Mouse (Mus musculus) frontal cortex, postnatal 14 days (tissue): ENCODE measurements around the gene Mpzl2.

Experiments used
- DNase-seq, 2 experiments: peaks; one replicate each; pipeline ENCODE4 v3.0.0; 2022; ENCODE audit warnings: low spot score in 2 of 2

Gene Mpzl2

DNA sequence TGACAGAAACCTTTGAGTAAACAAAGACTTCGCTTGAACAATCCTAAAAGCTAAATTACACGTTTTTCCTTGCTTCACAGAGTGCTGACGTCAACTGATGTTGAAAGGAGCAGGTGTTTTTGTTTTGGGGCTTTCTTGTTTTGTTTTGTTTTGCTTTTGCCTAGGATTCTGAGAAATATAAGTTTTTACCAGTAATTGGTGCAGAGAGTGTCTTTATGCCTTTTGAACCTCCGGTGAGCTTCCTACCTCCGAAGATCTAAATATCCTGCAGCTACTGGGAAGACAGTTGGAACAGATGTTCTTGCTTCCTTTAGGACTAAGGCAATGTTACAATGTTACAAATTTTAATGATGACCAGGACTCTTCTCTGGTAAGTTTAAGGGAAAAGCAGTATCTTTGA, at the start of gene Mpzl2:
Mpzl2 (plus strand) TSS at position 301 of the 400 bp plus-strand sequence.
- DNase-seq, result no peak

DNA sequence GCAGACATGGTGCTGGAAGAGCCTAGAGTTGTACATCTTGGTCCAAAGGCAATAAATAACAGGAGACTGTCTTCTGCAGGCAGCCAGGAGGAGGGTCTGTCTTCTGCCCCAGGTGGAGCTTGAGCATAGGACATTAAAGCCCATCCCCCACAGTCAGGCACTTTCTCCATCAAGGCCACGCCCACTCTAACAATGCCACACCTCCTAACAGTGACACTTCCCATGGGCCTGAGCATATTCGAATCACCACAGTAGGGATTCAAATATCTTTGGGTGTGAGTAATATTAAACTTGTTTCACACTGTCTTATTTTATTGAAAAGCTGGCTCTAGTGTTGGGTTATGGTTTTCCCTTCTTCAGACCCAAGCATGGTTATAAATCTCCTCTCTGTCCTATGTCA, 47.8 kb upstream of the Mpzl2 start:
- no peak for DNase-seq

DNA sequence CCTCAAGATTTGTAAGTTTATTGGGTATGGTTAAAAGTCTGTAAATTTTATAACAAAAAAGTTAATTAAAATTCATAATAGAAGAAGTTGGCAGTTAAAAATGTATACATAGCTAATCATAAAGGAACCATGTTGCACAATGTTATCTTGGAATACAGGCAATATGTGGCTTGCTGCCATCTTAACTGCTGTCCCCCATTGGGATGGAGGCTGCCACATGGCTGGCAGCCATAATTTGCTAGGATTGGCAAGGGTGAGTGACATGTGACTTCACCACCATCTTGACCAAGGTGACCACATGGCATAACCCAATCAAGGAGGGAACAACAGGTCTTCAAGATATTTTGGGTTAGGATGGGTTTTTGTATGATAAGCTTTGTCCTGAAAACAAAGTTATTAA, 47.3 kb upstream of the Mpzl2 start:
- DNase-seq, result no peak

DNA sequence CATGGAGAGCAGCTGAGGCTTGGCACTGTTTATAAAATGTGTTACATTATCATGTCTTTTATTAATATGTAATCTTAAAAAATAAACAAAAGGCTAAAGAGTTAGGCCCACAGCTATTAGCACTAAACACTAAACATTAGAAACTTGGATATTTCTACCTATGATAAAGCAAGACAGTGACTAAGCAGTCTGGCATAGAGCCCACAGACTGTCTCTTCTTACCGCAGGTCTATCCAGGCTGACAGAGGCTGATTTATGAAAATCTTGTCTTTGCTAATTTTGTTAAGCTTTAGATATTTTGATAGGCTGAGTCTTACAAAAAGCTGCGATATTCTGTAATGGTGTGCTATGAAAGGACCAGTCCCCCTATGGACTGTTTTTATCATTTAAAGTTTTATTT, 46.3 kb upstream of the Mpzl2 start:
- DNase-seq, result no peak

DNA sequence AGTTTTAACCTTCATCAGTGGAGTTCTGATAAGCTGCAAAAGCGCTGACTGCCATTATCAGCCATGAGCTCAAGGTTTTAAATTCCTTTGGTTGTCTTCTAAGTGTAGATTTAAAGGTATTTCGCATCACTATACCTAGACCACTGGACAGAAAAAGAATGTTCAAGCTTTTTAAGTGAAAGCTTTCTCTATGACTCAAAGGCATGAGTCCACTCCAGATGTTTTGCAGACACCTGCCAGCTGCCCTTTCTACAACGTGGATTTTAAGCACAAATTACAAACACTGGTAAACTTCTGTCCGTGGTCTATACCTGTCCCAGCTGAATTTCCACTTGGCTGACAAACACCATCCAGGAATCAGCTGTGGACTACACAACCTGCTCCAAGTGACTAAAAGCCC, 44.6 kb upstream of the Mpzl2 start:
- no peak for DNase-seq

DNA sequence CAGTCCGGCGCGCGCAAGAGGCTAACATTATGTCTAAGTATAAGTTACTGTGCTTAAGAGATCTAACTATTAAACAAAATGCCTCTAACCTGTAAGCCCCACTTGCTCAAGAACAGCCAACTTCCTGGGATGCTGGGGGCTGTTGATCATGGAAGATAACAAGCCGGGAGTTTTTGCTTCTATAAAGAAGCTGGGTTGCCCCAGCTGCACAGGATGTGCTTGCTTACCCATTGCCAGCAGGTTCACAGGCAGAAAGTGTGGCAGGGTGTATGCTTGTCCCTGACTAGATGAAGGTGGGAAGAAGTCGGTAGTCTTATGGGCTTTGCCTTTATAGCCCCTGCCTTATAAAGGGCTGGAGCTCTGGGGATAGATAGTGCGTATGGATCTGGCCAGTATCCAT, 43.0 kb upstream of the Mpzl2 start:
- DNase-seq, result no peak

DNA sequence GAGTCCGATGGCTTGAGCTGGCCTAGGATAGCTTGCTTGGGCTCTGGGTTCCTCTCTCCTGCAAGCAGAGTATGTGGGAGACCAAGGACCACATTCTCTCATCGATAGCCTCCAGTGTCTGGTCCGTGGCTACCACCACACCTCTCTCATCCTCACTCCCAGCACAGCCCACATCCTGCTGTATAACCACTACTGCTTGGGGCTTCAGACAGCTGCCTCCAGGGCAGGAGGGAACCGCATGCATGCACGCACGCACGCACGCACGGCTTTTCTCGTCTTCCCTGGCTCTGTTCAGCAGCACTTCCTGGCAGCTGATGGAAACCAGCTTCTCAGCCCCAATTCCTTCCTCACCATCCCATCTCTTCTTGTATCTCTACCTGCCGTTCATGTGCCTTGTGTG, 41.5 kb upstream of the Mpzl2 start:
- no peak for DNase-seq

DNA sequence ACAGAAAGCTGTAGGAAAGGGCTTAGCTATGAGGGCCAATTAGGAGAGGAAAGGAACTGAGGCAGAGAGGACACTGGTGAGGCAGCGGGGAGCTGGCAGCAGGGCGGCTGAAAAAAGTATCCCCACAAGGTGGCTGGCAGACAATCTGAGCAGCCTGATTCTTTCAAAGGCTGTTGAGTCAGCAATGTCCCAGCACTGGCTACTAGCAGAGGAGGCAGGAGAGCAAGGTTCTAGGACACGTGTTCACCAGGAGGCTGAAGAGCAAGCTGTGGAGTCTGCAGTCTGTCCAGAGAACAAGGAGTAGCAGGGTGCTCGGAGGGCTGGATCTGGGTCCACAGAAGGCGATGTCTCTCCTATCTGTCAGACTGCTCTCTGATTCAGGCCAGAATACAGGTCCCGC, 40.4 kb upstream of the Mpzl2 start:
- no peak for DNase-seq

DNA sequence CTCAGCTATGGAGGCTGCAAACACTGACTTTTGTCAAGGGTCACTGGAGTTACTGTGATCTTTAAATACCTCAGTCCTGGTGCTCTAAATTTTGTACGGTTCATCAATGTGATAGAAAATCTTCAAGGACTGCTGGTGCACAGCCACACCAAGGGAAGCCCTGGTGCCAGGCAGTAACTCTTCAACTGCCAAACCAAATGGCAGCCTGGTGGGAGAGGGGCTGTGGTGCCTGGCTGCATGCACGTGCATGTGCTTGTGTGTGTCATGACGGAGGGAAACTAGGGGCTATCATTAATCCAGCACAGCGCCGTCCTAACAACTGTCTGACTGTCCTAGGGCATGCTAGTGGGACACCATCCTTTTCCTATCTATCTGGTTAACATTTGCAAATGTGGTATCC, 39.8 kb upstream of the Mpzl2 start:
- no peak for DNase-seq

DNA sequence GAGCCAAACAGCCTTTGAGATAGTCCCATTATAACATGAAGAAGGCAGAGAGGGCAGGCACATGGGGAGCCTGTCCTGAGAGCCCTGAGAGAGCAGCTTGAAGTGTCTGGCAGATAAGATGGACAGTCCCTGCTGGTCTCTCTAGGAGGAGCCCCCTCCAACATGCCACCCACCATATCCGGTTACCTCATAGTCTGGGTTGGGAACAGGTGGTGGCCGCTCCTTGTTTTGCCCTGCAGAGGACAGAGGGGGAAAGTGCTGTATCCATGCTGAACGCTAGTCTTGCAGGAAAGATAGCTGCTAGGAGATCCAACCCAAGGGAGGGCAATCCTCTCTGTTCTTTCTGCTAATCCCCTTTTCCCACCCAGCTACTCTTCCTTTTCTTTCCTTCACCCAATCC, 39.4 kb upstream of the Mpzl2 start:
- DNase-seq, result no peak

DNA sequence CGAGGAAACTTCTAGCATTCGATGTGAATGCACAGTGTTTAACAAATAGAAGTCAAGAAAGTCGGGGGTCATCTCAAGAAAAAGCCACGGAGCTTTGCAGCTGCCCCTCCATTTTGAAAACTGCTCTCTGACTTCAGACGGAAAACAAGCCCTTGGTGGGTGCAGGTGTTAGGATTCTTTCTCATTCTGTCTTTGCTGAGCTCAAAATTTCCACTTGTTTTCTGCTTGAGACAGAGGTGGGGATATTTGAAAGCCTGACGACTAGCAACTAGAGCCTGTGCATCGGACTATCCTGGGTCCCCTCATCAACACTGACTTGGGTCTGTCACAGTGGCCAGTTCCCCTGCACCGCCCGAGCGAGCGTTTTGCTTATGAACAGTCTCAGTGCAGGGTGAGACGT, 32.2 kb upstream of the Mpzl2 start:
- no peak for DNase-seq

DNA sequence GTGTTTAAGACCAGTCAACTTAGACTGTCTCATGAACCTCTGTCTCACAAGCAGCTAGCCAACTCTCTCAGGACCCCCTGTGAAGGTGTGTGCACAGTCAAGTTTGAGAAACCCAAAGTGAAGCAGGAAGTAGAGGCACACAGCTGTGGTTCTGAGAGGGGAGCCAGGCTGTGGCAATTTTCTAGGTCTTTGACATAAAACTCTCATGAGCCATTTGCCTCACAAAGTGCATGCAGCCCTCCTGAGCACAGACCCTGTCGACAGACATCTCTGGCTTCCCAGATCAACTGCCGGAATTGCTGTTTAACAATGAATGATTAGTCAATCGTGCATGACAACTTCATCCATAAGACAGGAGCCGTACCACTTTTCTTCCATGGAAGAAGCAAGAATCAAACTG, 31.3 kb upstream of the Mpzl2 start:
- DNase-seq, result no peak

DNA sequence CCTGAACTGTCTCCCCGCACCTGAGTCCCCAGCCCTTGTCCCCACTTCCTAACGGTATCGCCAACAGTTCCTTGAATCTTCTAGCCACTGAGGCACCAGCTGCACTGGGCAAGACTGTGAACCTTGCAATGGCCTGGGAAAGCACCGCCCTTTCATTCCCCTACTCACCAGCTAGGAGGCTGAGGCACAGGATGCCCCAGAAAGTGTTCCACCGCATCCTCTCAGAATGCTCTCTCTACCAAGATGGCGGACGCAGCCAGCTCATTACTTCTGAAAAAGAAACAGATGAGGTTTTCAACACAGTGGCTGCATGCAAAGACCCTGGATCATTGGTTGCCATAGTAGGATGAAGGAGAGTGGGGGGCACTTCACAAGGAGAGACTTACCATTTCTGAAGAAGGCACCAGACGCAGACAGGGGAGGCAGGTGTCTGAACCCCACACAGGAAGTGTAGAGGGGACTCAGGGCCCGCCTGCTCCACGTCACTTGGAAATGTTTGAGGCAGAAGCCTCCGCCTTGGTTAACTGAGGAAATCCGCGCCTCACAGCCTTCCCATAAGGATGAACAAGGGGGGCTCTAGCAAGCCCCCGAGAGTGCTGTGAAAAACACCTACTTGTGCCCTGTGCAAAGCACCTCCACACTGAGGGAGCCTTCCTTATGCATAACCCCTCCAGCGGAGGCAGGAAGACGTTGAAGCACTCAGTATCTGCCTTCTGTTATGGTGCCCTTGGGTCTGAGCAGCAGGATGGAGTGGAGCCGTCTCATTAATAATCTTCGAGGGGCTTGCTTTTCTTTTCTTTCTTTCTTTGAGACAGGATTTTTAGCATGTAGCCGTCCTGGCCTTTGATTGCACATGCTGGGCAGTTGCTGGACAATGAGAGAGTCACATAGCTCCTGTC, 30.2 kb upstream of the Mpzl2 start, which contains the start of gene Cd3e:
Cd3e (minus strand) TSS at position 448 of the 899 bp plus-strand sequence.
- DNase-seq, result no peak

DNA sequence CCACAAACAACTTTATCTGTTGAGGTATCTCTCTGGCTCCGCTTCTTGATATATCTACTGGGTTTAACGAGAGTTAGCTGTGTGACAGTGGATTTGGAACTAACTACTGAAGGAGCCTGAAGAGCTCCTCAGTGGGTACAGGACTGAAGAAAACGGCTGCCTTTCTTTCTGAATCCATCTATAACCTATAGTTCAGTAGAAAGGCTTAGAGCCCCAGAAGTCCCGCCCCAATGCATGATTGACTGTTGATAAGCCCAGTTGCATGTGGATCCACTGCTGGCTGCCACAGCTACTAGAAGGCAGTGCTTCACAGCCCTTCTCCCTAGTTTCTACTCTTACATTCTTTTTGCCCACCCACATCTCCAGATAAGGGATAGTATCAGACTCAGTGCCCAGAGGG, 29.1 kb upstream of the Mpzl2 start:
- no peak for DNase-seq

DNA sequence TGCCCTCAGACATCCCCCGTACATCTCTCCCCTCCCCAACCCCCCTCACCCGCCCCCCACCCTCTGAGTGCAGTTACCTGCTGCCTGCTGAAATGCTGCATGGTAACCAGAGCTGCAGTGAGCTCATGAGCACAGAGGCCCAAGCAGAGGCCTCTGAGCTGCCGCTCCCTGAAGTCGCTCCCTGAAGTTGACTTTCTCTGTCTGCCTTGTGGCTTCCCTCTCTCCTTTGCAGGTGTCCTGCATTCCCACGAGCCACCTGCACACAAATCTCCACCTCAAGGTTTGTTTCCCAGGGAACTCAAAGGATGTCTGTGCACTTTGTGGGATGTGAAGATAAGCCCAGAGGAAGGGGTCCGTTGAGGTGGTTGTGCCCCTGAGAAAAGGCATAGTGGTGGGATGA, 28.3 kb upstream of the Mpzl2 start:
- no peak for DNase-seq

DNA sequence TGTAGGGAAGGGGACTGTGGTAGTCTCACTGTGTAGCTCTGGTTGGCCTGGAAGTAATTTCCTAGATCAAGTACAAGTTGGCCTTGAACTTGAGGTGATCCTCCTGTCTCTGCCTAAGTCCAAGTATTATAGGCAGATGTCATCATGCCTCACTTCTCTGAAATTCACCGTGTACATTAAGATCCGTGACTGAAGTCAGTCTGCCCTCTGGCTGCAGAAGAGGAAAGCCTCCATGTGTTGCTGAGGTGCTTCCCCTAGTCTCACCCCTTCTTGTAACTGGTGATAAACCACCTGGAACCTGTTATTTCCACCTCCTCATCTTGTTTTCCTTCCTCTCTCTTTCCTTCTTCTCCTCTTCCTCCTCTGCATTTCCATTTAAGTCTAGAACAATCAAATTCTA, 24.7 kb upstream of the Mpzl2 start:
- DNase-seq, result no peak

DNA sequence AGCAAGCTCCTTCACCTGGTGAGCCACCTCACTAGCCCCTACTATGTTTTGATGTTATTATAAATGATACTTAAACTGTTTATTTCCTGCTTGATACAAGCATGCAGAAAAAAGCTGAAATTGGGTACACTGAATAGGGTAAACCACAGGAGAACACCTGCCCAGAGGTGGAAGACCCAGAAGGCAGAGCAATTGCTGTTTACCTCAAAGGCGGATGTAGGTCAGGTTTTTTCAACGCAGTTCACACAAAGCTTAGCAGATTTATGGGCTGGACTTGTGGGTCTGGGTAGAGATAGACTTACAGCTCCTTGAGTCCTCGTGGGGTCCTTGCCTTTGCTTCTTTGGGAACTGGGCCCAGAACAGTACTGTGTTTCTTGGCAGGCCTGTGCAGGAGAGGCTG, 23.8 kb upstream of the Mpzl2 start:
- no peak for DNase-seq

DNA sequence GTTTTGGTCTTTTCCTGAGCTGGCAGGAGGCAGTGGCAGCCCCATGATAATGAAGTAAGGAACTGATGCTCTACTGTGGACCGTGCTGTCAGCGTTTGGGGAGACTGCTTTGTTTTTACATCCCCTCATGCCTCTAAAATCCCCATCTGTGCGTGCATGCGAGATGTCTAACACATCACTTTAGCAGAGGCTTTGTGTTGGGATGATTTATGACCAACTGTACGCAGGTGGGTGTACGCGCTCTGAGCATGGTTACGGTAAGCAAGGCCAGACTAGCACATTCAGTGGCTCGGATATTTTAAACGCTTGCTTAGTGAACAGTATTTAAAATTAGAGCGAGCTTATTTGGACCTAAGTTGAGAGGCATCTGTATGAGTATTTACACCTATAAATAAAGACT, 21.6 kb upstream of the Mpzl2 start:
- DNase-seq, result no peak

DNA sequence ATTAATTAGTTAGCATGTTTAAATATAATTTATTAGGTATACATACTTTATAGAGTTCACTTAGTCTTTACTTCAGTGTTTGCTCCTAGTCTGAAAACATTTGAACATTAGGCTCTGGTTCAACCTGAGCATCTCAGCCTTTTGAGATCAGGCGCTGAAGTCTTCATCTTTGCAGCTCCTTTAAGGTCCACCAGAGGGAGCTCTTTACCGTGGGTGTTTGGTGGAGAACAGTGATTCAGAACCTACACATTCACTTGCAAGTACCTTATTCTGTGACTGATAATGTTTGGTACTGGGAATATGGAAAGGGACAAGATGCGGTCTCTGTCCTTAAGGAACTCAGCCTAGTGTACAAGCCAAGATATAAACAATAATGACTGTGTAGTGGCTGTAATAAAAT, 16.8 kb upstream of the Mpzl2 start:
- DNase-seq, result peak in 1 of 2 experiments; percentile 30

DNA sequence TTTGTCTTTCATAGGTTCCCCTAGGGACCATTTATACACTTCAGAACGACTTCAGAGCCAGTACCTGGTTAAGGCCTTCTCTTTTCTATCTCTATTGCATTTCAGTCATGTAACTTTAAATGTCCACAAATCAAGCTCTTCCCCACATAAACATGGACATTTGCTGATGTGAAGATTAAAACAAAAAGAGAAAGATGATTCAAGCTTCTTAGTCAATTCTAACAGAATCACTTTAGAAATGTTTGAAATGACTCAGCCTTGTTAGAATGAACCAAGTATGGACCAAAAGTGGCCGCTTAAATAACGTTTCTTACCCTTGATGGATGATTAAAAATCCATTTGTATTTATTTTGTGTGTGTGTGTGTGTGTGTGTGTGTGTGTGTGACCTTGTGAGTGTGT, 16.0 kb upstream of the Mpzl2 start:
- DNase-seq, result no peak

DNA sequence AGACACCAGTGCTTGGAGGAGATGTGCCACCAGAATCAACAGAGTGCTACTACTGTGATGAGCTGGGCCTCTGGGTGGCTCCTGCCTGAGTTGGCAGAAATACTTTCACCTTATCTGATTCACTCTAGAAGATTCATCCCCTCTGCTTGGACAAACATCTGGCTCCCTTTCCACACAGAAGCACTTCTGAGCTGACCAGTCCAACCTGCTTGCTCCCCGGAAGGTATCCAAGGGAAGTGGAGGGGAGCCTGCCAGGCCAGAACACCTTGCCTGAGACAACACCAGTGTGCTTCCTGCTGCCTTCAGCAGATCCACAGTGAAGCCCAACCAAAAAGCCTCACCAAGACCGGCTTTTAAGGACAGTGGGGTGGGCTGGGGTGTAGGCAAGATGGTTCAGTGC, 15.4 kb upstream of the Mpzl2 start:
- no peak for DNase-seq

DNA sequence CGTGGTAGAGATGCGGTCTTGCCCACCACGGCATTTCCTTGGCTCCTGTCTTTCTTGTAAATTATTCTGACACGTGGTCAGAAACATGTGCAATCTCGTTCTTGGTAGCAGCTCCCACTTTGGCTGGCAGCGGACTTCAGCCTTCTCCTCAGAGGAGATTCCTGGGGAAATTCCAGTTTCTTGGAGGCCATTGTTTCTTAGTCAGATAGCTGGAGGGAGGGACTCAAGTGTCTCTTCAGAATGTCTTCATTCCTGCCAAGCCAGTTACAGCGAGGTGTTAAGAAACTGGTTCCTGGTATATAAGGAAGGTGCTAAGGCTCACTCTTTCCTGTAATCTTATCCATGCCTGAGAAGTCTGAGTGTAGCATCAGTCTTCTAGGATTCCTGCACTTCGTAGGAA, 12.2 kb upstream of the Mpzl2 start:
- DNase-seq, result no peak

DNA sequence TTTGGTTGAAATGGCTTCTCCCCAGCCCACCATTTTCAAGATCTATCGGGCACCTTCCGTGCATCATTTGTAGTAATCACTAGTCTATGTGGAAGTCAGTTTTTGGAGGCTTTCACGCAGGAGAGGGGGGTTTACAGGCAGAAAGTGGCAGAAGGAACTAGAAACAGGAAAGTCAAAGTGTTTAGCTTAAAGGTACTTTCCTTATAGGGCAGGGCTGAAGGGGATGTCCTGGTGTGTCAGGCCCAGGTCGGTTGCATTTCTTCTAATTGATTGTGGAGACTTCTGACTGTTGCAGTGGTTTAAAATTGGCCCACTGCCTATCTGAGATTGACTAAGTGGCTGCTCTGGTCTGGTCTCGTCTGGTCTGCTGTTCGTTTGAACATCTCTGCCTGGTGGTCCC, 9.3 kb upstream of the Mpzl2 start:
- DNase-seq, result no peak

DNA sequence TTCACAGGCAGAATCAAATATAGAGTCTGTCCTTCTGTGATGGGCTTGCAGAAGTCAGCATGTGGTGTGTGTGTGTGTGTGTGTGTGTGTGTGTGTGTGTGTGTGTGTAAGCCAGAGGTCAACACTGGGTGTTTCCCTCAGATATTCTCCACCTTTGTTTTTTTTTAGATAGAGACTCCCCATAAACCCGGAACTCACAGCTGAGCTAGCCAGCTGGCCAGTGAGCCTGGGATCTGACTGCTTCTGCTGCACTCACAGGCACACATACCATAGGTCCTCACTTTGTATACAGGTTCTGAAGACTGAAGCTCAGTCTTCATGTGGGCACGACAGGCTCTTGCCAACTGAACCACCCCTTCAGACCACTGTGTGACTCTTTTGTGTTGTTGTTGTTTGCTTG, 7.3 kb upstream of the Mpzl2 start:
- no peak for DNase-seq
